Mouse (Mus musculus) small intestine, adult 2 months (tissue): Measurements from ENCODE around the gene Atg4c.

Experiments
- CTCF ChIP-seq: fragments of 200-500 bp; IDR thresholded peaks from 2 replicates; pipeline ENCODE4 v1.5.1; 2012; ENCODE audit warnings: low read depth, mild to moderate bottlenecking, control low read depth, inconsistent platforms, low read length, moderate library complexity, mixed read lengths; ENCODE audit not compliant: insufficient replicate concordance, insufficient read length; ENCODE audit errors: extremely low read depth
- POLR2A ChIP-seq: fragments of 200-500 bp; IDR thresholded peaks from 2 replicates; pipeline ENCODE4 v1.6.1; 2012; ENCODE audit warnings: low read depth, mild to moderate bottlenecking, control low read depth, inconsistent platforms, low read length, moderate library complexity

DNA sequence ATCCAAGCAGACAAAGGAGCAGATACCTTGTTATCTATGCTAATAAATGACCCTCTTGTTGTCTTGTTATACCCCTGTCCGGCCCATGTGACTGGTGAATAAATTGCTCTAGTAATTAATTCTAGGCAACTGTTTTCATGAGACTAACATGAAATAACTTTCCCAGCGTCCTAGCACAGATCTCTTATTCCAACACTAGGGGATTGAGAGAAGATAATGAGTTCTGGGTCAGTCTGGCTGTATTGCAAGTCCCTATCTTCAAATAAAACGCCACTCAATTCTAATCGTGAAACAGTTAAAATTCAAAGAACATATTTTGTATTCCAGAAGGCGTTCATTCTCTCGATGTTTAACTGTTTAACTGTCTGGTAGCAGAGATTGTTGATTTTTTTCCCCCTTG is 520 bp upstream of the Atg4c start:
- no peak for TF ChIP-seq CTCF
- TF ChIP-seq POLR2A, result no peak
